Mouse (Mus musculus) liver, embryonic 16.5 days (tissue): ENCODE measurements around the gene Pkp3. TPM values are rescaled to one million over a fixed set of nuclear protein-coding genes. Genes with fewer than 3 reads are reported as not detected.

Experiments used
- ATAC-seq: fragments of 200-750 bp; cut with Nextera tagmentation; 2 replicates; pipeline ENCODE4 v1.8.0; 2017; ENCODE audit warnings: low read depth, mild to moderate bottlenecking, moderate number of reproducible peaks, moderate library complexity
- H3K27ac ChIP-seq: fragments of 300-500 bp; sonication (generic); 2 replicates; pipeline ENCODE4 v1.5.1; 2014; ENCODE audit warnings: mild to moderate bottlenecking, low read length
- H3K27me3 ChIP-seq: fragments of 300-500 bp; sonication (generic); 2 replicates; pipeline ENCODE4 v1.6.1; 2014; ENCODE audit warnings: low read depth, low read length, mixed read lengths; ENCODE audit not compliant: control insufficient read depth, insufficient read depth
- H3K36me3 ChIP-seq: fragments of 300-500 bp; sonication (generic); 2 replicates; pipeline ENCODE4 v1.6.1; 2014; ENCODE audit warnings: mild to moderate bottlenecking; ENCODE audit not compliant: control insufficient read depth, insufficient read depth
- H3K4me1 ChIP-seq: fragments of 300-500 bp; sonication (generic); 2 replicates; pipeline ENCODE4 v1.6.1; 2014; ENCODE audit warnings: low read depth, low read length, mixed read lengths; ENCODE audit not compliant: control insufficient read depth
- H3K4me2 ChIP-seq: fragments of 300-500 bp; sonication (generic); 2 replicates; pipeline ENCODE4 v1.6.1; 2014; ENCODE audit warnings: low read depth, low read length, mixed read lengths
- H3K4me3 ChIP-seq: fragments of 300-500 bp; sonication (generic); 2 replicates; pipeline ENCODE4 v1.5.1; 2014; ENCODE audit warnings: low read depth, mild to moderate bottlenecking, low read length
- H3K9ac ChIP-seq: fragments of 300-500 bp; sonication (generic); 2 replicates; pipeline ENCODE4 v1.6.1; 2014; ENCODE audit warnings: low read depth, low read length
- H3K9me3 ChIP-seq: fragments of 300-500 bp; sonication (generic); replicated peaks from 2 replicates; pipeline ENCODE4 v1.6.1; 2016; ENCODE audit warnings: low read length; ENCODE audit not compliant: control insufficient read depth
- WGBS: fragments of 180-500 bp; shearing (Covaris S2); extraction: QIAGEN DNeasy Blood & Tissue Kit; methylation state at CpG from one replicate; pipeline ENCODE4 v1.1.7; 2014; ENCODE audit not compliant: insufficient replicate concordance; 5-methylcytosine and 5-hydroxymethylcytosine counted together
- polyA plus RNA-seq: library from polyadenylated mRNA; unstranded; fragments of >200 nt; fragmentation: Nextera tagmentation; extraction: Ambion mirVana; gene quantifications from 2 replicates; pipeline ENCODE4 v1.2.1, GENCODE M21; 2015

Gene Pkp3
- polyA plus RNA-seq, 1 experiment from 2014 or later = 1.1 TPM

- Histone ChIP-seq H3K9ac (no peak overlapping the region), H3K4me2 (no peak overlapping the region), H3K27me3 (no peaks in the 10 kb centered on the region), H3K36me3 (no peaks in the 10 kb centered on the region), H3K9me3 (no peaks in the 10 kb centered on the region), H3K27ac (peak overlapping the region; percentile 35; the same call in 1 of the 2 replicates), H3K4me1 (peaks cover 40% of the 10 kb centered on the region), H3K4me3 (no peak overlapping the region)
- WGBS = 31% methylated on average over 5 of the region's 5 CpGs
- no peak; the same call in 1 of the 2 replicates for ATAC-seq
These were observed 36.4 kb upstream of the Pkp3 start for GRCm38 (mm10) chr7:141041661-141042060.

GRCm38 (mm10) chr7:141042539-141042938 lies 35.5 kb upstream of the Pkp3 start:
- WGBS = 15% methylated on average over 4 of the region's 4 CpGs
- Histone ChIP-seq H3K27ac (peak overlapping the region; percentile 65), H3K36me3 (no peaks in the 10 kb centered on the region), H3K9me3 (no peaks in the 10 kb centered on the region), H3K4me3 (no peak overlapping the region), H3K27me3 (no peaks in the 10 kb centered on the region), H3K4me1 (peaks cover 48% of the 10 kb centered on the region), H3K4me2 (peak overlapping the region; percentile 12; the same call in 1 of the 2 replicates), H3K9ac (no peak overlapping the region)
- ATAC-seq = peak; percentile 57

GRCm38 (mm10) chr7:141046931-141047580 lies 31.0 kb upstream of the Pkp3 start:
- Histone ChIP-seq H3K4me1 (peaks cover 39% of the 10 kb centered on the region), H3K4me3 (peak overlapping the region; percentile 53; the same call in 1 of the 2 replicates)
- ATAC-seq = peak; percentile 54

GRCm38 (mm10) chr7:141047581-141048225 lies 30.3 kb upstream of the Pkp3 start:
- H3K36me3 ChIP-seq = no peaks in the 10 kb centered on the region
- peak overlapping the region; percentile 47 for H3K9ac ChIP-seq
- peak; percentile 70 for ATAC-seq
- peak overlapping the region; percentile 53 for H3K4me3 ChIP-seq
- 9% methylated on average over 15 of the region's 19 CpGs for WGBS
- H3K4me2 ChIP-seq = peak overlapping the region; percentile 83
- no peaks in the 10 kb centered on the region for H3K9me3 ChIP-seq
- H3K4me1 ChIP-seq = peaks cover 35% of the 10 kb centered on the region
- H3K27ac ChIP-seq = peak overlapping the region; percentile 76
- no peaks in the 10 kb centered on the region for H3K27me3 ChIP-seq

More at GRCm38 (mm10) chr7:141046931-141047580, 31.0 kb upstream of the Pkp3 start:
- H3K9me3 ChIP-seq = no peaks in the 10 kb centered on the region
- WGBS = 21% methylated on average over 6 of the region's 6 CpGs
- H3K27ac ChIP-seq = peak overlapping the region; percentile 76
- H3K9ac ChIP-seq = peak overlapping the region; percentile 19; the same call in 1 of the 2 replicates
- no peaks in the 10 kb centered on the region for H3K27me3 ChIP-seq
- peak overlapping the region; percentile 83 for H3K4me2 ChIP-seq
- H3K36me3 ChIP-seq = no peaks in the 10 kb centered on the region

- whole genome bisulfite sequencing = 4% methylated on average over 21 of the region's 21 CpGs
These were observed 29.5 kb upstream of the Pkp3 start for GRCm38 (mm10) chr7:141048226-141049218.

GRCm38 (mm10) chr7:141049326-141049725 lies 28.7 kb upstream of the Pkp3 start:
- Histone ChIP-seq H3K9ac (no peak overlapping the region), H3K9me3 (no peaks in the 10 kb centered on the region), H3K27ac (no peak overlapping the region), H3K4me1 (peaks cover 24% of the 10 kb centered on the region), H3K4me2 (no peak overlapping the region), H3K36me3 (no peaks in the 10 kb centered on the region), H3K4me3 (no peak overlapping the region), H3K27me3 (no peaks in the 10 kb centered on the region)
- no peak for ATAC-seq
- WGBS = 62% methylated on average over 2 of the region's 2 CpGs

More at GRCm38 (mm10) chr7:141048226-141049218, 29.5 kb upstream of the Pkp3 start:
- Histone ChIP-seq H3K9ac (peak overlapping the region; percentile 47), H3K36me3 (no peaks in the 10 kb centered on the region), H3K4me2 (peak overlapping the region; percentile 83), H3K9me3 (no peaks in the 10 kb centered on the region), H3K27ac (peak overlapping the region; percentile 71), H3K4me3 (peak overlapping the region; percentile 53), H3K4me1 (peaks cover 26% of the 10 kb centered on the region), H3K27me3 (no peaks in the 10 kb centered on the region)
- ATAC-seq = peak; percentile 83

- H3K4me1 ChIP-seq = peaks cover 24% of the 10 kb centered on the region
- no peak overlapping the region for H3K27ac ChIP-seq
- no peak overlapping the region for H3K4me3 ChIP-seq
- no peak overlapping the region for H3K9ac ChIP-seq
- H3K4me2 ChIP-seq = no peak overlapping the region
- no peaks in the 10 kb centered on the region for H3K36me3 ChIP-seq
- ATAC-seq = no peak
- 61% methylated on average over 17 of the region's 17 CpGs for WGBS
- H3K9me3 ChIP-seq = no peaks in the 10 kb centered on the region
- no peaks in the 10 kb centered on the region for H3K27me3 ChIP-seq
These were observed 26.8 kb upstream of the Pkp3 start for GRCm38 (mm10) chr7:141051060-141051685.

- Histone ChIP-seq H3K4me2 (no peak overlapping the region), H3K4me3 (no peak overlapping the region), H3K9ac (no peak overlapping the region), H3K27me3 (0 out of 2 replicates have a peak, but pooled peaks cover 1% of the 10 kb centered on the region), H3K27ac (peak overlapping the region; percentile 24; the same call in 1 of the 2 replicates), H3K36me3 (no peaks in the 10 kb centered on the region), H3K9me3 (no peaks in the 10 kb centered on the region), H3K4me1 (peaks cover 17% of the 10 kb centered on the region)
- no peak for ATAC-seq
- 72% methylated on average over 4 of the region's 4 CpGs for WGBS
These were observed 26.0 kb upstream of the Pkp3 start for GRCm38 (mm10) chr7:141052016-141052415.
